Mouse (Mus musculus): ENCODE measurements around the gene 2010005H15Rik. TPM values are rescaled to one million over a fixed set of nuclear protein-coding genes. Genes with fewer than 3 reads are reported as not detected.

2010005H15Rik gene
- 3.4 TPM for polyA plus RNA-seq (2014; fragmentation: Illumina TruSeq; extraction: RNeasy Lipid Tissue Mini Kit (QIAGEN cat#74804); ENCODE audit: insufficient read depth, low read depth, low replicate concordance)

GRCm38 (mm10) chr16:36221168-36221567, at the start of gene 2010005H15Rik:
TSS of gene 2010005H15Rik (plus strand) at chr16:36221468.

GRCm38 (mm10) chr16:36183912-36184311, 37.4 kb upstream of the 2010005H15Rik start, which contains the start of gene Gm5483:
TSS of gene Gm5483 (plus strand) at chr16:36184212.

GRCm38 (mm10) chr16:36209967-36210453, 11.3 kb upstream of the 2010005H15Rik start, which contains the start of gene Gm5416:
TSS of gene Gm5416 (plus strand) at chr16:36210403.

GRCm38 (mm10) chr16:36276796-36277195, 55.5 kb downstream of the 2010005H15Rik start, which contains the start of gene Stfa1:
TSS of gene Stfa1 (plus strand) at chr16:36276951.

Other genes with a start within 250 kb of the 2010005H15Rik start
- gene Kpna1, start 242.7 kb upstream of the 2010005H15Rik start, polyA plus RNA-seq (2014; fragmentation: Illumina TruSeq; extraction: RNeasy Lipid Tissue Mini Kit (QIAGEN cat#74804); ENCODE audit: insufficient read depth, low read depth, low replicate concordance), result 14.8 TPM
- 3.7 TPM for gene Wdr5b, start 180.3 kb upstream of the 2010005H15Rik start, polyA plus RNA-seq (2014; fragmentation: Illumina TruSeq; extraction: RNeasy Lipid Tissue Mini Kit (QIAGEN cat#74804); ENCODE audit: insufficient read depth, low read depth, low replicate concordance)
- 129 TPM for gene Fam162a, start 149.9 kb upstream of the 2010005H15Rik start, polyA plus RNA-seq (2014; fragmentation: Illumina TruSeq; extraction: RNeasy Lipid Tissue Mini Kit (QIAGEN cat#74804); ENCODE audit: insufficient read depth, low read depth, low replicate concordance)
- gene Ccdc58, start 149.8 kb upstream of the 2010005H15Rik start, polyA plus RNA-seq (2014; fragmentation: Illumina TruSeq; extraction: RNeasy Lipid Tissue Mini Kit (QIAGEN cat#74804); ENCODE audit: insufficient read depth, low read depth, low replicate concordance), result 16.8 TPM
- gene Csta1, start 90.2 kb upstream of the 2010005H15Rik start, polyA plus RNA-seq (2014; fragmentation: Illumina TruSeq; extraction: RNeasy Lipid Tissue Mini Kit (QIAGEN cat#74804); ENCODE audit: insufficient read depth, low read depth, low replicate concordance), result not detected
- gene Stfa2l1, start 64.7 kb upstream of the 2010005H15Rik start, polyA plus RNA-seq (2014; fragmentation: Illumina TruSeq; extraction: RNeasy Lipid Tissue Mini Kit (QIAGEN cat#74804); ENCODE audit: insufficient read depth, low read depth, low replicate concordance), result 11.2 TPM
- 5.0 TPM for gene Gm5483, start 37.3 kb upstream of the 2010005H15Rik start, polyA plus RNA-seq (2014; fragmentation: Illumina TruSeq; extraction: RNeasy Lipid Tissue Mini Kit (QIAGEN cat#74804); ENCODE audit: insufficient read depth, low read depth, low replicate concordance)
- gene Gm5416, start 11.1 kb upstream of the 2010005H15Rik start, polyA plus RNA-seq (2014; fragmentation: Illumina TruSeq; extraction: RNeasy Lipid Tissue Mini Kit (QIAGEN cat#74804); ENCODE audit: insufficient read depth, low read depth, low replicate concordance), result not detected
- gene Stfa1, start 55.5 kb downstream of the 2010005H15Rik start, polyA plus RNA-seq (2014; fragmentation: Illumina TruSeq; extraction: RNeasy Lipid Tissue Mini Kit (QIAGEN cat#74804); ENCODE audit: insufficient read depth, low read depth, low replicate concordance), result 0.63 TPM
- gene BC117090, start 112.9 kb downstream of the 2010005H15Rik start, polyA plus RNA-seq (2014; fragmentation: Illumina TruSeq; extraction: RNeasy Lipid Tissue Mini Kit (QIAGEN cat#74804); ENCODE audit: insufficient read depth, low read depth, low replicate concordance), result not detected
- gene BC100530, start 146.3 kb downstream of the 2010005H15Rik start, polyA plus RNA-seq (2014; fragmentation: Illumina TruSeq; extraction: RNeasy Lipid Tissue Mini Kit (QIAGEN cat#74804); ENCODE audit: insufficient read depth, low read depth, low replicate concordance), result not detected
- gene Stfa2, start 187.0 kb downstream of the 2010005H15Rik start, polyA plus RNA-seq (2014; fragmentation: Illumina TruSeq; extraction: RNeasy Lipid Tissue Mini Kit (QIAGEN cat#74804); ENCODE audit: insufficient read depth, low read depth, low replicate concordance), result not detected
- not detected for gene Stfa3, start 233.9 kb downstream of the 2010005H15Rik start, polyA plus RNA-seq (2014; fragmentation: Illumina TruSeq; extraction: RNeasy Lipid Tissue Mini Kit (QIAGEN cat#74804); ENCODE audit: insufficient read depth, low read depth, low replicate concordance)